Mouse (Mus musculus): ENCODE measurements around the gene Gucy2g. TPM values are rescaled to one million over a fixed set of nuclear protein-coding genes. Genes with fewer than 3 reads are reported as not detected.
A peak's percentile ranks its signal among the peaks of the same experiment; 100 is the strongest.

The Gucy2g gene
- polyA plus RNA-seq, 1 experiment from 2014 or later: not detected

DNA sequence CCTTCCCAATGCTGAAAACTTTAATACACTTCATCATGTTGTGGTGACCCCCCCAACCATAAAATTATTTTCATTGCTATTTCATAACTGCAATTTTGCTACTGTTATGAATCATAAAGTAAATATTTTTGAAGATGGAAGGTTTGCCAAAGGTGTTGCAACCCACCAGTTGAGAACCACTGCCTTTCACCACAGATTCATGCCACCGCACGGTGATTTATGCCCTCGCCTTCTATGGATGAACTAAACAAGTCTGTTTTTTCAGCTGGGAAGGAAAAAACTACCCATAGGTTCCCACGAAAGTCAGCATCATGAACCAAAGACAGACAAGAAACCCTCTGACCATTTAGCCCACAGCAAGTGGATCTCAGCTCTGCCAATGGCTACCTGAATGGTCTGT is 24.2 kb downstream of the Gucy2g start:
- Histone ChIP-seq H3K4me3 (replicated peaks) (no peak overlapping the region), H3K36me3 (replicated peaks) (no peaks in the 10 kb centered on the region), H3K4me1 (peaks cover 11% of the 10 kb centered on the region), H3K27me3 (no peaks in the 10 kb centered on the region), H3K27ac (no peak overlapping the region), H3K9ac (no peak overlapping the region), H3K4me2 (no peak overlapping the region), H3K9me3 (no peaks in the 10 kb centered on the region)
- no peak for ATAC-seq (ENCODE audit: low FRiP score)
- 93% methylated on average over 4 of the region's 4 CpGs for WGBS

DNA sequence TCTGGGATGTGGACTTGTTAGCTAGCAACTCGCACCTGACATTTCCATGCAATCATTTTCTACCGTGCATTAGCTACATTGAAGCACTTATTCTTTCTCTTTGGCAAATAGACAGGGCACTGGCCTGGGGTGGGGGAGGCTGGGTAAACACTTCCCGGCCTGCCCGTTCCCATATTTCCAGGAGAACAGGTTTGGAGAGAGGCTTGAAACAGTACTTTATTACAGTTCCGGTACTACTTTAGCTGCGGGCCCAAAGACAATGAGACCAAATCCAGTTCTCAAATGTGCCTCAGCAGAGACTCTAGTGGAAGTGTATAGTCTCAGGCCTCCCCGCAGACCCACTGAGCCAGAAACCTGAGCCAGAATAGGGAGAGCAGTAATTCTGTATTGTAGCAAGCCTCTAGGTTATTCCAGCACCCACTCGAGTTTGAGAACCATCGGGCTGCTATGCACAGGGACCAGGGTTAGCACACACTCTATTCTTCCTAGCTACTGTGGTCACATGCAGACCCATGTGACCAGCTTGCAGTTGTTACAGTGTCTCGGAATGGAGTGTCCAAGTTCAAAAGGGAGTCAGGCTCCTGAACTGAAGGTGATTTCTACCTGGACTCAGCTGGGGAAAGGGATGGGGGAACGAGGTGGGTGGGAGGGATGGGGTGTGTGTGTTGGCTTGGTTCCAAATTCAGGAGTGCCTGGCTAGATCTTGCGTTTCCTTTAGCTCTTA is 27.3 kb downstream of the Gucy2g start:
- Histone ChIP-seq H3K4me1 (peaks cover 7% of the 10 kb centered on the region), H3K9me3 (no peaks in the 10 kb centered on the region), H3K4me2 (no peak overlapping the region), H3K36me3 (replicated peaks) (no peaks in the 10 kb centered on the region), H3K4me3 (replicated peaks) (no peak overlapping the region), H3K9ac (no peak overlapping the region), H3K27me3 (no peaks in the 10 kb centered on the region), H3K27ac (no peak overlapping the region)
- WGBS: 89% methylated on average over 12 of the region's 12 CpGs
- no peak for ATAC-seq (ENCODE audit: low FRiP score)

DNA sequence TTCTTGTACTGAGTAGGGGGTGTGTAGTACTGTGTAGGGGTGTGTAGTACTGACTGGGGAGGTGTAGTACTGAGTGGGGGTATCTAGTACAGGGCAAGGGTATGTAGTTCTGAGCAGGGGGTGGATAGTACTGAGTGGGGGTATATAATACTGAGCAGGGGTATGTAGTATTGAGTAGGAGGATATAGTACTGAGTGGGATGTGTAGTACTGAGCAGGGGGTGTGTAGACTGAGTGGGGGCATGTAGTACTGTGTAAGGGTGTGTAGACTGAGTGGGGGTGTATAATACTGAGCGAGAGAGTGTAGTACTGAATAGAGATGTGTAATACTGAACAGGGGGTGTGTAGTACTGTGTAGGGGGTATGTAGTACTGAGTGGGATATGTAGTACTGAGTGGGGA is 29.3 kb downstream of the Gucy2g start:
- 93% methylated on average over 1 of the region's 1 CpGs for WGBS
- Histone ChIP-seq H3K27ac (no peak overlapping the region), H3K36me3 (replicated peaks) (no peaks in the 10 kb centered on the region), H3K4me3 (replicated peaks) (no peak overlapping the region), H3K9ac (no peak overlapping the region), H3K4me2 (no peak overlapping the region), H3K4me1 (no peaks in the 10 kb centered on the region), H3K27me3 (0 out of 2 replicates have a peak, but pooled peaks cover 4% of the 10 kb centered on the region), H3K9me3 (no peaks in the 10 kb centered on the region)
- no peak for ATAC-seq (ENCODE audit: low FRiP score)

DNA sequence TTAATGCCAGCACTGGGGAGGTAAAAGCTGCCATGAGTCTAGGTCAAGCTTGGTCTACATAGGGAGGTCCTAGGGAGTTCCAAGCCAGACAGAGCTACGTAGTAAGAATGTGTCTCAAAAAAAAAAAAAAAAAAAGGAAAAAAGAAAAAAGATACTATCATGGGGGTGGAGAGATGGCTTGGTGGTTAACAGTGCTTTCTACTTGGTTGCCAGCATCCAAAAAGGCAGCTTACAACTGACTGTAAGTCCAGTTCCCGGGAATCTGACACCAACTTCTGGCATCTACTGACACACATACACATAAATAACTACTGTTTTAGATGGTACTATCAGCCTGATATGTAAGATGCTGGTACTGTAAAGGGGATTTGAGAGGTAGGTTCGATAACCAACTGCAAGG is 32.0 kb downstream of the Gucy2g start:
- no peaks in the 10 kb centered on the region for H3K36me3 ChIP-seq (replicated peaks)
- H3K4me1 ChIP-seq: no peaks in the 10 kb centered on the region
- H3K4me3 ChIP-seq (replicated peaks): no peak overlapping the region
- ATAC-seq (ENCODE audit: low FRiP score): no peak
- H3K4me2 ChIP-seq: no peak overlapping the region
- H3K27me3 ChIP-seq: 0 out of 2 replicates have a peak, but pooled peaks cover 4% of the 10 kb centered on the region
- WGBS: 86% methylated on average over 3 of the region's 3 CpGs
- H3K9ac ChIP-seq: no peak overlapping the region
- H3K27ac ChIP-seq: no peak overlapping the region
- no peaks in the 10 kb centered on the region for H3K9me3 ChIP-seq

DNA sequence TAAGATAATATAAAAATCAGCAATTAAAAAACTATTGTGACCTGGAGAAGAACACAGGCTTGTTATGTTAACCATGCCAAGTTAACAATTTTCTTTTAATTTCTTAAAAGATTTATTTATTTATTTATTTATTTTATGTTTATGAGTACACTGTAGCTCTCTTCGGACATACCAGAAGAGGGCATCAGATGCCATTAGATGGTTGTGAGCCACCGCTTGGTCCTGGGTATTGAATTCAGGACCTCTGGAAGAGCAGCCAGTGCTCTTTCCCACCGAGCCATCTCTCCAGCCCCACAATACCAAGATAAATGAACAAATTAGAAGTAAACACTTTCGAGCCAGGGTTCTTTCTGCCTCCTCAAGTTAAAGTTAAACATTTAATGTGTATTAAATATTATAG is 32.4 kb downstream of the Gucy2g start:
- Histone ChIP-seq H3K36me3 (replicated peaks) (no peaks in the 10 kb centered on the region), H3K9me3 (no peaks in the 10 kb centered on the region), H3K4me2 (no peak overlapping the region), H3K4me3 (replicated peaks) (no peak overlapping the region), H3K27ac (no peak overlapping the region), H3K4me1 (no peaks in the 10 kb centered on the region), H3K9ac (no peak overlapping the region), H3K27me3 (0 out of 2 replicates have a peak, but pooled peaks cover 4% of the 10 kb centered on the region)
- ATAC-seq (ENCODE audit: low FRiP score): no peak
- 84% methylated on average over 4 of the region's 4 CpGs for WGBS

DNA sequence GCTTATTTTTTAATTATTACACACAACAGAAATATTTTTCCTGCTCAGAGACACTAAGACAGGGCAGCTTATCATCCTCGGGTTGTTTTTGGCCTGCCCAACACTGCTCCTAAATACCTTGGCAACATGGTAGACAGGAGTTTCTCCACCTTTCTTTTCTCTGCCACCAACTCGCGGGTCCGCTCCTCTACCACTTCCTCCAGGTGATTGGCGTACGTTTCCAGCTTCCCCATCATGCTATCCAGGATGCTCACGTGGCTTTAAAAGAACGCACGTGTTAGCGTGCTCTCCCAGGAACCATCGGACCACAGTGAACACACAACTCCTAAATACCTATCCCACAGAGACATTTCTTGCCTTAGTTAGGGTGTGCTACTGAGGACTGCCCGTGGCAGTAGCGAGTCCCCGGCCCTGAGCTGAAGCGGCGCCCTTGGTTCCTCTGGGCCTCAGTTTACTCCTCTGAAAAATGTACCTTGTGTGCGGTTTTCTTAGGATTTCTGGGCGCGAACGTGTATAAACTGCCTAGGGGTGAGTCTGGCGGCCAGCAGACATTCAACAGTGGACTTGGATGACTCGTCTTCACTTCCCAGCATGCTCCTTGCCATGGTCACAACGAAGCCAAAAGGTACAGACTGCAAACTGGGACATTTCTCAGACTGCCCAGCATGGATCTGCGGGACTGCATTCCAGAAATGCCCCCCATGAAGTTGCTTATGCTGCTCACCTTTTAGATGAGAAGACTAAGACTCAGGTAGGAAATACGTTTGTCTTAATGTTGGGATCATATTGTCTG is 33.1 kb downstream of the Gucy2g start:
- H3K9ac ChIP-seq: no peak overlapping the region
- H3K27me3 ChIP-seq: 0 out of 2 replicates have a peak, but pooled peaks cover 4% of the 10 kb centered on the region
- no peaks in the 10 kb centered on the region for H3K9me3 ChIP-seq
- no peak overlapping the region for H3K4me2 ChIP-seq
- no peaks in the 10 kb centered on the region for H3K4me1 ChIP-seq
- no peak overlapping the region for H3K27ac ChIP-seq
- no peak overlapping the region for H3K4me3 ChIP-seq (replicated peaks)
- 71% methylated on average over 25 of the region's 25 CpGs for WGBS
- H3K36me3 ChIP-seq (replicated peaks): no peaks in the 10 kb centered on the region
- no peak for ATAC-seq (ENCODE audit: low FRiP score)

DNA sequence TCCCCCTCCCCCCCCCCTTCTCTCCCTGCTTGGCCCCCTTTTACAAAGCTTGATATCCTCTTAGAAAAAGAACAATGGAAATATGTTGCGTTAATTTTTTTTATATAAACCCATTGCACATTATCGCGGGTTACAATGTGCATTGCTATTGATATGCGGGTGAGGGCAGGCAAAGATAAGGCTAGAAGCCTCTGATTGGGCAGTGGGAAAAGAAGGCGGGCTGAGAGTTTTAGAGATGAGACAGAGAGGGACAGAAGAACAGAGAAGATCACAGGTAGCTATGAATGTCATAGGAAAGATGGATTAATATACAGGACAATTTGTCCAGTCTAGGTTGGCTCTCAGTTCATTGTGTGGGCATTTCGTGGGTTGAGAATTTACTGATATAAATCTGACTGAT is 33.8 kb downstream of the Gucy2g start:
- H3K4me1 ChIP-seq: no peaks in the 10 kb centered on the region
- WGBS: 58% methylated on average over 6 of the region's 6 CpGs
- H3K4me3 ChIP-seq (replicated peaks): no peak overlapping the region
- no peaks in the 10 kb centered on the region for H3K9me3 ChIP-seq
- H3K27ac ChIP-seq: no peak overlapping the region
- no peaks in the 10 kb centered on the region for H3K36me3 ChIP-seq (replicated peaks)
- H3K4me2 ChIP-seq: no peak overlapping the region
- 0 out of 2 replicates have a peak, but pooled peaks cover 4% of the 10 kb centered on the region for H3K27me3 ChIP-seq
- no peak overlapping the region for H3K9ac ChIP-seq
- ATAC-seq (ENCODE audit: low FRiP score): no peak

DNA sequence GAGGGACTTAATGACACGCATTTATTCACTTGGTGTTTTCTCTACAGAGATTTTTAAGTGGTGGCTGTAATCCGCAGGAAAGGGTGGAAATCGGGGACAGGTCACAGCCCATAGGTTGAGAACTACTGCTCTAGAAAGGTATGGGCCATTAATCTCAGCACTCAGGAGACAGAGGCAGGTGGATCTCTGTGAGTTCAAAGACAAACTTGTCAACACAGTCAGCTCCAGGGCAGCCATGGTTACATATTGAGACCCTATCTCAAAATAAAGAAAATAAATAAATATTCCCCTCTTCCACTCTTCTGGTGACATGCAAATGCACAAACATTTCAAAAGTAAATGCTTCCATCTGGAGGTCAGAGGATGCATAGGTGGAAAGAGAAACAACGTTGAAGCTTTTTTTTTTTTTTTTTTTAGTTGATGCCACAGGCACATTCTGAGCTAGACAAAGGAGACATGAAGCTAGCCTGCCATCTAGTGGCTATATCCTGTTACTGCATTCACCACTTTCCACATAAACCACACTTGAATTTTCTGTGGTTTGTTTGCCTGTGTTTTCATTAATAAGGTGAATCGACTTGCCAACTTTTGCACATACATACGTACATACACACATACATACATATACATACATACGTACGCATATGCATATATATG is 34.4 kb downstream of the Gucy2g start:
- Histone ChIP-seq H3K9me3 (no peaks in the 10 kb centered on the region), H3K4me2 (no peak overlapping the region), H3K4me1 (no peaks in the 10 kb centered on the region), H3K27me3 (0 out of 2 replicates have a peak, but pooled peaks cover 4% of the 10 kb centered on the region), H3K9ac (no peak overlapping the region), H3K27ac (no peak overlapping the region), H3K36me3 (replicated peaks) (no peaks in the 10 kb centered on the region), H3K4me3 (replicated peaks) (no peak overlapping the region)
- ATAC-seq (ENCODE audit: low FRiP score): no peak
- WGBS: 38% methylated on average over 8 of the region's 8 CpGs

DNA sequence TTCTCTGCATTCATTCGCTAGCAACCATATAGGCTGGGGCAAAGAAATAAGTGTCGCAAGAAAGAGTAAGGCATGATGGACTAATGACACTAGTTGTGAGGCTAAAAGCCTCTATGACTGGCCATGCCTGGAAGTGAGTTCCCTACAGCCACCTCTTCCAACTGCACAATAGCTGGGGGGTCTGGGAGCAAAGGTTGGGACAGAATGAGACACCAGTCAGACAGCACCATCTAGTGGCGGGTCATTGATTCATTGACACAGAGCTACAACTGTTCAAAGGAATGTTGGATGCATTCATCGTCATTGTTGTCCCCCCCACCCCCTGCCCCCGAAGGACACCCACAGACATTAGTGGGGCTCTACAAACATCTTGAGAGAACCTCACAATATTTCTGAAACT is 42.7 kb downstream of the Gucy2g start:
- Histone ChIP-seq H3K9ac (no peak overlapping the region), H3K27ac (no peak overlapping the region), H3K27me3 (peaks cover 4% of the 10 kb centered on the region; the same call in 1 of the 2 replicates), H3K9me3 (no peaks in the 10 kb centered on the region), H3K4me1 (no peaks in the 10 kb centered on the region), H3K4me3 (replicated peaks) (no peak overlapping the region), H3K4me2 (peak overlapping the region; percentile 36), H3K36me3 (replicated peaks) (no peaks in the 10 kb centered on the region)
- peak; percentile 65; the same call in 1 of the 2 replicates for ATAC-seq (ENCODE audit: low FRiP score)
- 35% methylated on average over 5 of the region's 5 CpGs for WGBS

DNA sequence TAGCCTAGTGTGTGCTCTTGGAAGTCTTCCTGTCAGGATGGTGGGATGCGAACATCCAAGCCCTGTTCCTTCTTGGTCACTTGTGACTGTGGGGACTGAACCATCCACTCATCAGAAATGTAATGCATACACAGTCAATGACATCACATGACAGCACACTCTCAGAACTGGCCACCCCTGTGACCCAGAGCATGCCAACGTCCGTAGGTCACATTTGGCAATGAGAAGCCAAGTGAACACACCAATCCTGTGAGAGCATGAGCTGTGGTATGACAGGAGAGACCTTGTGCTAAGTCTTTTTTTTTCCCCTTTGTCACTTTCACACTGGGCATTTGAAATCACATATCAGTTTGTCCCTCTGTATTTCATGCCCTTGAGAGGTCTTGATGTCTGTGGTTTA is 45.5 kb downstream of the Gucy2g start:
- ATAC-seq (ENCODE audit: low FRiP score): no peak
- Histone ChIP-seq H3K9me3 (no peaks in the 10 kb centered on the region), H3K9ac (no peak overlapping the region), H3K4me2 (no peak overlapping the region), H3K4me3 (replicated peaks) (no peak overlapping the region), H3K4me1 (no peaks in the 10 kb centered on the region), H3K27me3 (peaks cover under 1% of the 10 kb centered on the region; the same call in 1 of the 2 replicates), H3K36me3 (replicated peaks) (no peaks in the 10 kb centered on the region), H3K27ac (no peak overlapping the region)
- WGBS: 92% methylated on average over 3 of the region's 3 CpGs

DNA sequence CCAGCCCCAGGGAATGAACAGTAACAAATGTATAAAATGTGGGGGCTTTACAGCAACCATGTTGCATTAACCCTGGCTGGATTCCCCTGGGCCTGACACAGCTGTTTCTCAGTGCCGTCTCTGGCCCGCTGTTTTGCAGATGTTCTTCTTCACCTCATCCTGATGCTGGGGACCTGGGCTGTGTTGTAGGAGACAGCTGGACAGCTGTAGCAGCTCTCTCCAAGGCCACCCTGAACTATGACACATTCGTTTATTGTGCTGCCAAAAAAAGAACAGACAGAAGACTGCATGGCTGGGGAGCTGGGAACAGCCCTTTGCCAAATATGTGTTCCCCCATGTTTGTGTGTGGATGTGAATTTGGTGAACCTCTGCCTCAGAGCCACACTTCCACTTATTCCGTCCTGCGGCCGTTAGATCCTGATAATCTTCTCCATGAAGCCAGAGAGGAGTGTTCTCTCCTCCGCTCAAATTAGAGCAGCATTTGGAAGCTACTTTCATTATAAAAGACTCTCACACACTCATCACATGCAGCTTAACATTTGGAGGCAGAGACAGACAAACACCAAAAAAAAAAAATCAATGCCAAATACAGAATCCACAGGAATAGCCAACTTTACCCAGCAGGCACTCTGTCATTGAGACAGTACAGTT is 46.4 kb downstream of the Gucy2g start:
- no peak overlapping the region for H3K4me3 ChIP-seq (replicated peaks)
- no peak for ATAC-seq (ENCODE audit: low FRiP score)
- no peaks in the 10 kb centered on the region for H3K36me3 ChIP-seq (replicated peaks)
- no peak overlapping the region for H3K27ac ChIP-seq
- H3K9ac ChIP-seq: no peak overlapping the region
- no peaks in the 10 kb centered on the region for H3K9me3 ChIP-seq
- no peak overlapping the region for H3K4me2 ChIP-seq
- WGBS: 82% methylated on average over 7 of the region's 7 CpGs
- H3K27me3 ChIP-seq: no peaks in the 10 kb centered on the region
- H3K4me1 ChIP-seq: no peaks in the 10 kb centered on the region
